Mouse (Mus musculus): ENCODE results near the gene Prkn. TPM values are rescaled to one million over a fixed set of nuclear protein-coding genes. Genes with fewer than 3 reads are reported as not detected.
A peak's percentile ranks its signal among the peaks of the same experiment; 100 is the strongest.

The Prkn gene
- total and polyA plus RNA-seq, 2 experiments: 2.5 to 8.9 TPM

GRCm38 (mm10) chr17:11421264-11421940, 581.2 kb downstream of the Prkn start:
- H3K79me2 ChIP-seq (ENCODE audit: control insufficient read depth, insufficient read depth, low read length): no peaks in the 10 kb centered on the region
- no peak overlapping the region for H3K27ac ChIP-seq (replicated peaks; ENCODE audit: insufficient read depth, low read depth, low read length)
- no peaks in the 10 kb centered on the region for H3K27me3 ChIP-seq (ENCODE audit: control insufficient read depth, insufficient read depth, low read length)
- no peaks in the 10 kb centered on the region for H3K4me1 ChIP-seq (ENCODE audit: control insufficient read depth, insufficient read depth, low read length)
- DNase-seq (ENCODE audit: extremely low read depth, low read depth, low spot score): peak; percentile 28
- TF ChIP-seq POLR2A (IDR thresholded peaks at IDR 0.05; ENCODE audit: extremely low read depth, insufficient read depth, low read length) (no peak), CTCF (IDR thresholded peaks at IDR 0.05; ENCODE audit: low read depth, low read length) (no peak)
- H3K36me3 ChIP-seq (ENCODE audit: control insufficient read depth, insufficient read depth, low read length): no peaks in the 10 kb centered on the region
- H3K4me3 ChIP-seq (ENCODE audit: insufficient read depth, low read depth, low read length): no peak overlapping the region
- WGBS: 38% methylated on average over 5 of the region's 5 CpGs
- H3K9ac ChIP-seq (ENCODE audit: low read depth, low read length): no peak overlapping the region

- no peak for DNase-seq (ENCODE audit: extremely low read depth, low read depth, low spot score)
- Histone ChIP-seq H3K9ac (ENCODE audit: low read depth, low read length) (no peak overlapping the region), H3K27me3 (ENCODE audit: control insufficient read depth, insufficient read depth, low read length) (no peaks in the 10 kb centered on the region), H3K4me1 (ENCODE audit: control insufficient read depth, insufficient read depth, low read length) (no peaks in the 10 kb centered on the region), H3K27ac (replicated peaks; ENCODE audit: insufficient read depth, low read depth, low read length) (no peak overlapping the region), H3K4me3 (ENCODE audit: insufficient read depth, low read depth, low read length) (no peak overlapping the region), H3K79me2 (ENCODE audit: control insufficient read depth, insufficient read depth, low read length) (no peaks in the 10 kb centered on the region), H3K36me3 (ENCODE audit: control insufficient read depth, insufficient read depth, low read length) (no peaks in the 10 kb centered on the region)
- no peak for TF ChIP-seq CTCF (IDR thresholded peaks at IDR 0.05; ENCODE audit: low read depth, low read length)
- 82% methylated on average over 2 of the region's 2 CpGs for WGBS
Observed at GRCm38 (mm10) chr17:11431323-11431722, 591.1 kb downstream of the Prkn start.

- TF ChIP-seq CTCF (IDR thresholded peaks at IDR 0.05; ENCODE audit: low read depth, low read length) (no peak), POLR2A (IDR thresholded peaks at IDR 0.05; ENCODE audit: extremely low read depth, insufficient read depth, low read length) (no peak)
- Histone ChIP-seq H3K27me3 (ENCODE audit: control insufficient read depth, insufficient read depth, low read length) (no peaks in the 10 kb centered on the region), H3K36me3 (ENCODE audit: control insufficient read depth, insufficient read depth, low read length) (no peaks in the 10 kb centered on the region), H3K79me2 (ENCODE audit: control insufficient read depth, insufficient read depth, low read length) (no peaks in the 10 kb centered on the region), H3K4me1 (ENCODE audit: control insufficient read depth, insufficient read depth, low read length) (no peaks in the 10 kb centered on the region), H3K9ac (ENCODE audit: low read depth, low read length) (no peak overlapping the region), H3K4me3 (ENCODE audit: insufficient read depth, low read depth, low read length) (no peak overlapping the region), H3K27ac (replicated peaks; ENCODE audit: insufficient read depth, low read depth, low read length) (no peak overlapping the region)
- 95% methylated on average over 2 of the region's 2 CpGs for WGBS
- DNase-seq (ENCODE audit: extremely low read depth, low read depth, low spot score): no peak
Observed at GRCm38 (mm10) chr17:11432593-11432992, 592.4 kb downstream of the Prkn start.

- Histone ChIP-seq H3K79me2 (ENCODE audit: control insufficient read depth, insufficient read depth, low read length) (no peaks in the 10 kb centered on the region), H3K27ac (replicated peaks; ENCODE audit: insufficient read depth, low read depth, low read length) (no peak overlapping the region), H3K27me3 (ENCODE audit: control insufficient read depth, insufficient read depth, low read length) (no peaks in the 10 kb centered on the region), H3K36me3 (ENCODE audit: control insufficient read depth, insufficient read depth, low read length) (no peaks in the 10 kb centered on the region), H3K9ac (ENCODE audit: low read depth, low read length) (no peak overlapping the region), H3K4me3 (ENCODE audit: insufficient read depth, low read depth, low read length) (no peak overlapping the region), H3K4me1 (ENCODE audit: control insufficient read depth, insufficient read depth, low read length) (peaks cover 4% of the 10 kb centered on the region; the same call in 1 of the 2 replicates)
- no peak for TF ChIP-seq CTCF (IDR thresholded peaks at IDR 0.05; ENCODE audit: low read depth, low read length)
- TF ChIP-seq POLR2A (IDR thresholded peaks at IDR 0.05; ENCODE audit: extremely low read depth, insufficient read depth, low read length): no peak
- no peak for DNase-seq (ENCODE audit: extremely low read depth, low read depth, low spot score)
- WGBS: 91% methylated on average over 2 of the region's 2 CpGs
Observed at GRCm38 (mm10) chr17:11462721-11463120, 622.5 kb downstream of the Prkn start.

GRCm38 (mm10) chr17:11466095-11466494, 625.9 kb downstream of the Prkn start:
- TF ChIP-seq POLR2A (IDR thresholded peaks at IDR 0.05; ENCODE audit: extremely low read depth, insufficient read depth, low read length) (no peak), CTCF (IDR thresholded peaks at IDR 0.05; ENCODE audit: low read depth, low read length) (no peak)
- H3K79me2 ChIP-seq (ENCODE audit: control insufficient read depth, insufficient read depth, low read length): no peaks in the 10 kb centered on the region
- no peaks in the 10 kb centered on the region for H3K27me3 ChIP-seq (ENCODE audit: control insufficient read depth, insufficient read depth, low read length)
- no peaks in the 10 kb centered on the region for H3K36me3 ChIP-seq (ENCODE audit: control insufficient read depth, insufficient read depth, low read length)
- H3K4me1 ChIP-seq (ENCODE audit: control insufficient read depth, insufficient read depth, low read length): no peaks in the 10 kb centered on the region
- no peak overlapping the region for H3K4me3 ChIP-seq (ENCODE audit: insufficient read depth, low read depth, low read length)
- no peak overlapping the region for H3K27ac ChIP-seq (replicated peaks; ENCODE audit: insufficient read depth, low read depth, low read length)
- no peak overlapping the region for H3K9ac ChIP-seq (ENCODE audit: low read depth, low read length)
- no peak for DNase-seq (ENCODE audit: extremely low read depth, low read depth, low spot score)
- 89% methylated on average over 2 of the region's 2 CpGs for WGBS

- no peaks in the 10 kb centered on the region for H3K27me3 ChIP-seq (ENCODE audit: control insufficient read depth, insufficient read depth, low read length)
- no peak for TF ChIP-seq POLR2A (IDR thresholded peaks at IDR 0.05; ENCODE audit: extremely low read depth, insufficient read depth, low read length)
- no peak for TF ChIP-seq CTCF (IDR thresholded peaks at IDR 0.05; ENCODE audit: low read depth, low read length)
- H3K79me2 ChIP-seq (ENCODE audit: control insufficient read depth, insufficient read depth, low read length): no peaks in the 10 kb centered on the region
- no peak for DNase-seq (ENCODE audit: extremely low read depth, low read depth, low spot score)
- WGBS: 95% methylated on average over 2 of the region's 2 CpGs
- H3K4me1 ChIP-seq (ENCODE audit: control insufficient read depth, insufficient read depth, low read length): no peaks in the 10 kb centered on the region
- H3K27ac ChIP-seq (replicated peaks; ENCODE audit: insufficient read depth, low read depth, low read length): no peak overlapping the region
- no peaks in the 10 kb centered on the region for H3K36me3 ChIP-seq (ENCODE audit: control insufficient read depth, insufficient read depth, low read length)
- H3K4me3 ChIP-seq (ENCODE audit: insufficient read depth, low read depth, low read length): no peak overlapping the region
- no peak overlapping the region for H3K9ac ChIP-seq (ENCODE audit: low read depth, low read length)
Observed at GRCm38 (mm10) chr17:11468624-11469023, 628.4 kb downstream of the Prkn start.

Measured in liver, adult 2 months (tissue).